Mouse (Mus musculus) heart, embryonic 11.5 days (tissue): ENCODE measurements around the gene Snrpb2. TPM values are rescaled to one million over a fixed set of nuclear protein-coding genes. Genes with fewer than 3 reads are reported as not detected.

Experiments
- ATAC-seq: fragments of 200-750 bp; cut with Nextera tagmentation; replicated peaks from 2 replicates; pipeline ENCODE4 v1.8.0; 2017; ENCODE audit warnings: moderate library complexity; ENCODE audit not compliant: insufficient number of reproducible peaks, low FRiP score, low TSS enrichment
- H3K27ac ChIP-seq: fragments of 300-500 bp; sonication (generic); 2 replicates; pipeline ENCODE4 v1.5.1; 2014; ENCODE audit warnings: mild to moderate bottlenecking, low read depth, low read length
- H3K27me3 ChIP-seq: fragments of 300-500 bp; sonication (generic); 2 replicates; pipeline ENCODE4 v1.6.1; 2014; ENCODE audit warnings: mild to moderate bottlenecking, low read length, mixed read lengths; ENCODE audit not compliant: control insufficient read depth, insufficient read depth
- H3K36me3 ChIP-seq: fragments of 300-500 bp; sonication (generic); 2 replicates; pipeline ENCODE4 v1.6.1; 2014; ENCODE audit warnings: mild to moderate bottlenecking, low read length, moderate library complexity, mixed read lengths; ENCODE audit not compliant: control insufficient read depth, insufficient read depth
- H3K4me1 ChIP-seq: fragments of 300-500 bp; sonication (generic); 2 replicates; pipeline ENCODE4 v1.6.1; 2014; ENCODE audit warnings: low read length; ENCODE audit not compliant: control insufficient read depth, insufficient read depth
- H3K4me2 ChIP-seq: fragments of 300-500 bp; sonication (generic); 2 replicates; pipeline ENCODE4 v1.6.1; 2014; ENCODE audit warnings: mild to moderate bottlenecking, moderate library complexity
- H3K4me3 ChIP-seq: fragments of 300-500 bp; sonication (generic); 2 replicates; pipeline ENCODE4 v1.5.1; 2014; ENCODE audit warnings: low read depth, low read length
- H3K9ac ChIP-seq: fragments of 300-500 bp; sonication (generic); 2 replicates; pipeline ENCODE4 v1.6.1; 2014; ENCODE audit warnings: mild to moderate bottlenecking, low read depth, low read length, moderate library complexity
- H3K9me3 ChIP-seq: fragments of 300-500 bp; sonication (generic); replicated peaks from 2 replicates; pipeline ENCODE4 v1.6.1; 2016; ENCODE audit warnings: low read length; ENCODE audit not compliant: control insufficient read depth
- WGBS: fragments of 180-500 bp; shearing (Covaris S2); extraction: QIAGEN DNeasy Blood & Tissue Kit; methylation state at CpG from one replicate; pipeline ENCODE4 v1.1.7; 2014; ENCODE audit not compliant: insufficient replicate concordance; 5-methylcytosine and 5-hydroxymethylcytosine counted together
- polyA plus RNA-seq: library from polyadenylated mRNA; unstranded; fragments of >200 nt; fragmentation: Nextera tagmentation; extraction: Ambion mirVana; gene quantifications from 2 replicates; pipeline ENCODE4 v1.2.1, GENCODE M21; 2014

Gene Snrpb2
- polyA plus RNA-seq, 1 experiment from 2014 or later = 65.1 TPM

DNA sequence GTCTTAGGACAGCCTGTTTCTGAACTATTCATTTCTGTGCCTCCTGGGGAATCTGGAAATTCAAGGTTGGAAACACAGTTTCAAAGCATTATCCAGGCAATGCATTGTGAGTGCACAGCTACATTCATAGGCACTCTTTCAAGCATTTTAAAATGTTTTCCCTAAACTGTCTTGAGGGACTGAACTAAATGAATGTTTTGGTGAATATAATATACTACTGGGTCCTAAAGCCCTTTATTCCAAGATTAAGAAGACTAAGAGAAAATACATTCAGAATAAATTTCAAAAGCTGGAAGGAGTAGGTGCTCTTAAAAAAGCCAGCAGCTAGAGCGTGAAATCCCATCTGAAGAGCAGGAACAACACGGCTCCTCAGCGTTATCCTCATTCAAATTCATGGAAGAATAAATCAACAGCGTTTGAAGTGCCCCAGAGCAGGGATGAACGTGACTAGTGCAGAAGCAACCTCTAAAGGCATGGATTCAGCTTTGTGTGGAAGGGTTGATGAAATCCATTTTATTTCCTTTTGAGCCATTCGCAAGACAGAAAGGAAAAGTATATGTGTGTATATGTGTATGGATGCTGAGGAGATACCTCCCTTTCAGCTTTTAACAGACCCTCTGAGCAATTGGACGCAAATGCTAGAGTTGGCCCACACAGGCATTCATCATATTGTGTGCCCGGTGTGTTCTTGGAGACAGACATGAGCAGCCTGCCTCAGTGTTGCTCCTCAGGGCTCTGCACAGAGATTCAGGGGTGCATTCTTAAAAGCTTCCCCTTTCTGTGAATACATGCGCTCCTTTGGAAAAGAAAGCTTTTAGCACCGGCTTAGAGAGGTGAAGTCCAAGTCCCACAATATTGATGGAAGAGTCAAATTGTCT lies 30.2 kb upstream of the Snrpb2 start:
- H3K27me3 ChIP-seq = no peaks in the 10 kb centered on the region
- no peak overlapping the region for H3K4me2 ChIP-seq
- ATAC-seq = no peak
- no peaks in the 10 kb centered on the region for H3K36me3 ChIP-seq
- no peaks in the 10 kb centered on the region for H3K4me1 ChIP-seq
- no peak overlapping the region for H3K9ac ChIP-seq
- no peak overlapping the region for H3K27ac ChIP-seq
- no peak overlapping the region for H3K4me3 ChIP-seq
- WGBS = 73% methylated on average over 10 of the region's 10 CpGs
- H3K9me3 ChIP-seq = no peaks in the 10 kb centered on the region

DNA sequence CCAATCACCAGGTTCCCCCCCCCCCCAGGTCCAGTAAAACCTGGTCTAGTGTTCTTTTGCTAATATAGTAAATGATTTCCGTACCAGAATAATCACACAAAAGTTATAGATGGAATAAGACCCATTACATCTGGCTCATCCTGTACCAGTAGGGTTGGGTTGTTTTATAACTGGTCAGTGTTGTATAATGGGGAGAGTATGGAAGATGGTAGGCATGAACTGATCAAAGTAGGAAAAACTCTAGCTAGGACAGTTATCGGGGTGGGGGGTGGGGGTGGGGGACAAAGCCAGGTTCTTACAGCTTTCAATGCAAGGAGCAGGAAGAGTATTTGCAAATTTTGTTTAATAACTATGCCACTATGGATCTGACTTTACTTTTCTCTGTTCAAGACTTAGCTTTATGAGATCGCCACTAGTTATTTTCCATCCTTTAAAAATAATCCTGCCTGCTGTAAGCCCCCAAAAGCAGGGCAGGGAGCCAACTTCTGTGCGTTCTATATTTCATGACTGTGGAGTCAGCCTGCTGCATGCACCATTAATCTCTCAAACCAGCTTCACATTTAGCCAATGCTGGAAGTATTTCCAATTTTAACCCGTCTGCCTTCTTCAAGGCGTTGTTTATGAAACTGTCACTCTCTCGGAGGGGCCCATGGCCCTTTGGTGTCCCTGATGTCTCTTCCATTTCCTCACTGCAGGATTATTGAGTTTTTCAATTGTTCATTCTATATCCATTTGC lies 28.3 kb upstream of the Snrpb2 start:
- no peaks in the 10 kb centered on the region for H3K36me3 ChIP-seq
- no peak overlapping the region for H3K4me3 ChIP-seq
- H3K27ac ChIP-seq = no peak overlapping the region
- H3K4me1 ChIP-seq = no peaks in the 10 kb centered on the region
- ATAC-seq = no peak
- H3K9ac ChIP-seq = no peak overlapping the region
- no peak overlapping the region for H3K4me2 ChIP-seq
- no peaks in the 10 kb centered on the region for H3K27me3 ChIP-seq
- H3K9me3 ChIP-seq = no peaks in the 10 kb centered on the region
- WGBS = 69% methylated on average over 7 of the region's 7 CpGs

DNA sequence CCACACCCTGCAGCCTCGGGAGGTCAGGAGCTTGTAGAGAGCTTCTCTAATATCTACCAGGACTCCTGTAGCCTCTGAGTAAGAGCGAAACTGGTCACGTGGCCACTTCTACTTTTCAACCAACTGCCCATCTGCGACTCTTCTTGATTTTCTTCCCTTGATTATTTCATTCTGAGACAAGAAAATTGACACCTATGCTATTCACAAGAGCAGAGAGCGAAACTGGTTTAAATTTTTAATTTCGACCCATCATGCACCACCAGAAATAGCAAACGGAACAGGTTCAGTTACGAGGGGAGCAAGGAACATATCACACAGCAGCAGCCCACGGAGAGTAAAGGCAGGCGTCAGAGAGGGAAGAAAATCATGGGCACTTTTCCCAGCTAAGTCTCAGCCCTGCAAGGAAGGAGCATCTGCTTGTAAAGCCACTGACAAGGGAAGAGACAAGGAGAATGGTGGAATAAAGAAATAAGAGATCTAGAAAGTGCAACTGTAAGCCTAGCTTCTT lies 27.7 kb upstream of the Snrpb2 start:
- Histone ChIP-seq H3K27ac (no peak overlapping the region), H3K4me1 (no peaks in the 10 kb centered on the region), H3K9me3 (no peaks in the 10 kb centered on the region), H3K36me3 (no peaks in the 10 kb centered on the region), H3K9ac (no peak overlapping the region), H3K4me2 (no peak overlapping the region), H3K27me3 (no peaks in the 10 kb centered on the region), H3K4me3 (no peak overlapping the region)
- WGBS = 71% methylated on average over 10 of the region's 10 CpGs
- no peak for ATAC-seq

DNA sequence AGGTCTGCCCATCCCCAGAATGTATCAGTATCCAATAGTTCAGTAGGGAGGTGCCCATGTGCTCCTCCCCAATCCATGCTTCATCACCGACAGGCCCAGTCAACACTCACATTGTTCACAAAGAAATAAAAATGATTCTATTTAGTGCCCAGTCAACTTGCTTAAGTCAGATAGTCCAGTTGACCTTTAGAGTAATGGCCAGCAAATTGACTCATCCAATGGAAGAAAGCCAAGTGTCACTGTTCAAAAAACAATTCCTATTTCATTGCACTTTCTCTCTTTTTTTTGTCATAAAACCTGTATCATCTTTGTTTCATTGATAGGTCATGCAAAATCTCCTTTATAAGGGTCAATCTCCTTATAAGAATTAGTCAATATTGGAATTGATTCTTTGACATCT lies 21.2 kb upstream of the Snrpb2 start:
- no peak for ATAC-seq
- Histone ChIP-seq H3K4me2 (no peak overlapping the region), H3K27me3 (no peaks in the 10 kb centered on the region), H3K4me1 (no peaks in the 10 kb centered on the region), H3K9ac (no peak overlapping the region), H3K9me3 (no peaks in the 10 kb centered on the region), H3K4me3 (no peak overlapping the region), H3K36me3 (no peaks in the 10 kb centered on the region), H3K27ac (no peak overlapping the region)
- WGBS = 72% methylated on average over 1 of the region's 1 CpGs

DNA sequence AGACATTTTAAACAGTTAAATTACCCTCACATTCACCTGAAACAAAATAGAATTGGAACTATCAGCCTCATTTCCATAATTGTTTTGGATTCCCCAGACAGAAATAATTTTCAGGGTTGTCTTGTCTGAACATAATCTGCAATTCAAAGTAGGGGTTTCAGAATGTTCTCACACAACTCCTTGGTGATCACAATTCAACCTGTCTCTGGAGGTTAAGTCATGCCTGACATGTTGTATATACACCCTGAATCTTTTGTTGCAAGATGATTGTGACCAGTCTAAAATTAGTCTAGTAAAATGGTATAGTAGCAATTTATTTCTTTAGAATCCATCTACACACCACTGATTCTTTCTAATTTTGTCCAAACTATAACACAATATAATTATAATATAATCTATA lies 7.6 kb upstream of the Snrpb2 start:
- no peaks in the 10 kb centered on the region for H3K36me3 ChIP-seq
- no peak for ATAC-seq
- no peaks in the 10 kb centered on the region for H3K9me3 ChIP-seq
- no peak overlapping the region for H3K4me2 ChIP-seq
- no peaks in the 10 kb centered on the region for H3K4me1 ChIP-seq
- H3K27ac ChIP-seq = no peak overlapping the region
- H3K4me3 ChIP-seq = no peak overlapping the region
- no peak overlapping the region for H3K9ac ChIP-seq
- no peaks in the 10 kb centered on the region for H3K27me3 ChIP-seq

DNA sequence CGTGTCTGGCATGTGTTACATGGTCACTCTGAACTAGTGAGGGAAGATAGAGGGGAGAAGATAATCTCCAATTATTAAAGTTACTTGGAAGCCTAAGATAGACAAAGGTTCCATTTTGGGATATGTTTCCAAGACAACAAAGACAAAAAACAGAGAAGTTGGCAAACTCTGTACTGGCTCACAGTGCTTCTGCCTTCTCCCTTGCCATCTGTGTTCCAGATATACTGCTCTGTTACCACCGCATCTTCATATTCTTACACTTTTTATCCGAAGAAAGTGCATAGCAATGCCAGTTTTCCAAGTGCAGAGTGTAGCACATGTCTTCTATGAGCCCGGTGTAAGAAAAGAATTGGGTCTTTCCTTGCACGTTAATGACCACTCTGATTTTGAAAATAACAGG lies 6.1 kb upstream of the Snrpb2 start:
- WGBS = 69% methylated on average over 5 of the region's 5 CpGs
- ATAC-seq = no peak
- Histone ChIP-seq H3K27ac (no peak overlapping the region), H3K27me3 (no peaks in the 10 kb centered on the region), H3K9me3 (no peaks in the 10 kb centered on the region), H3K4me1 (no peaks in the 10 kb centered on the region), H3K4me3 (no peak overlapping the region), H3K4me2 (no peak overlapping the region), H3K9ac (no peak overlapping the region), H3K36me3 (no peaks in the 10 kb centered on the region)

DNA sequence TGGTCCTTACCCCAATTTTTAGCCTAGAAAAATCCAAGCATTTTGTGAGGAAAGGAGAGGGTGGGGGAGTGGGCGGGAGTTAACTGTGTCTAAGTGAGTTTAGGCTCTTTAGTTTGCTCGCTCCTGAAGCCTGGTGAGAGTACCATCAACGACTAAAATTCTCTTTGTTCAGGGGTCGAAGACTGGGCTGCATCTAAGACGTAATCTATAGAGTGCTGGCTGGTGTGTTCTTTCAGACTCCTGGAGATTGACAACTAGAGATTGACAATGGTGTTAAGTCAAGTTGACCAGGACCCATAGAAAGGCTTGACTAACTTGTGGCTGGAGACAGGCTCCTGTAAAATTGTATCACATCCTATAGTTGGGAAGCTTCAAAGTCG lies 417 bp upstream of the Snrpb2 start:
- 51% methylated on average over 6 of the region's 6 CpGs for WGBS
- Histone ChIP-seq H3K9ac (peak overlapping the region; percentile 87), H3K4me2 (peak overlapping the region; percentile 69), H3K4me3 (peak overlapping the region; percentile 92), H3K36me3 (0 out of 2 replicates have a peak, but pooled peaks cover 3% of the 10 kb centered on the region), H3K4me1 (0 out of 2 replicates have a peak, but pooled peaks cover 3% of the 10 kb centered on the region), H3K9me3 (no peaks in the 10 kb centered on the region), H3K27me3 (no peaks in the 10 kb centered on the region), H3K27ac (no peak overlapping the region)
- ATAC-seq = peak; percentile 36; the same call in 1 of the 2 replicates

DNA sequence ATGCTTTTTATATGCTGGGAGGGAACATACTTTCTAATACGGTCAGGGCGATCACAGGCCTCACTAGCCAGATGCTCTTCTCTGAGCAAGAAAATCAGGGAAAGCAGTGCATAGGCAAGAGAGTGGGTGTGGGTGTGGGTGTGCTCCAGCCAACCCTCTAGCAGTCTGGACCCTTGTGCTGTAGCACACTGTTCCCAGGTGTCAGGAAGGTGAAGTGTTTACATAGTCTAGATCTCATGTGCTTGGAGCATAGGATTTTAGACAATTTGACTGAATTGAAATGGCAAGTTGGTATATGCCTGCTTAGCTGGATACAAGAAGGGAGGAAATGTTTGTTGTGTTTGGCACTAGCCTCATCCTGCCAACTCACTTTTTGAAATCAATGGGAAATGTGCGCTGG lies 3.1 kb downstream of the Snrpb2 start:
- 0 out of 2 replicates have a peak overlapping the region, but pooled peaks have one; percentile 55 for H3K27ac ChIP-seq
- H3K27me3 ChIP-seq = no peaks in the 10 kb centered on the region
- peaks cover 11% of the 10 kb centered on the region; the same call in 1 of the 2 replicates for H3K36me3 ChIP-seq
- no peak for ATAC-seq
- no peaks in the 10 kb centered on the region for H3K9me3 ChIP-seq
- 85% methylated on average over 3 of the region's 3 CpGs for WGBS
- no peak overlapping the region for H3K4me3 ChIP-seq
- H3K4me1 ChIP-seq = 0 out of 2 replicates have a peak, but pooled peaks cover 3% of the 10 kb centered on the region
- no peak overlapping the region for H3K9ac ChIP-seq
- H3K4me2 ChIP-seq = no peak overlapping the region
